Mouse (Mus musculus) megakaryocyte, embryonic 14.5 days (primary cell): ENCODE measurements around the gene Tatdn2. TPM values are rescaled to one million over a fixed set of nuclear protein-coding genes. Genes with fewer than 3 reads are reported as not detected.

Source experiments
- H3K27me3 ChIP-seq: replicated peaks from 2 replicates; pipeline ENCODE3; 2012; ENCODE audit warnings: inconsistent platforms
- H3K36me3 ChIP-seq: replicated peaks from 2 replicates; pipeline ENCODE3; 2012; ENCODE audit warnings: low read length, inconsistent platforms, mixed read lengths
- H3K4me1 ChIP-seq: 2 replicates; pipeline ENCODE4 v1.6.1; 2012; ENCODE audit warnings: inconsistent platforms
- H3K4me3 ChIP-seq: replicated peaks from 2 replicates; pipeline ENCODE3; 2012; ENCODE audit warnings: moderate library complexity, mild to moderate bottlenecking, inconsistent platforms
- H3K9me3 ChIP-seq: 2 replicates; pipeline ENCODE4 v1.6.1; 2012; ENCODE audit warnings: inconsistent platforms
- FLI1 ChIP-seq: IDR thresholded peaks from 2 replicates; pipeline ENCODE4 v1.6.1; 2012; ENCODE audit warnings: low read length, inconsistent platforms, mixed read lengths
- GATA1 ChIP-seq: IDR thresholded peaks from 3 replicates; pipeline ENCODE4 v1.6.1; 2012; ENCODE audit warnings: mixed read lengths, low read length, inconsistent platforms, borderline replicate concordance
- polyA plus RNA-seq: library from polyadenylated mRNA; stranded (reverse); fragments of >175 nt; gene quantifications from 2 replicates; pipeline ENCODE4 v1.2.3, GENCODE M21; 2012; ENCODE audit warnings: low replicate concordance; ENCODE audit not compliant: insufficient read depth

The Tatdn2 gene
- polyA plus RNA-seq, 1 experiment: 10.1 TPM

DNA sequence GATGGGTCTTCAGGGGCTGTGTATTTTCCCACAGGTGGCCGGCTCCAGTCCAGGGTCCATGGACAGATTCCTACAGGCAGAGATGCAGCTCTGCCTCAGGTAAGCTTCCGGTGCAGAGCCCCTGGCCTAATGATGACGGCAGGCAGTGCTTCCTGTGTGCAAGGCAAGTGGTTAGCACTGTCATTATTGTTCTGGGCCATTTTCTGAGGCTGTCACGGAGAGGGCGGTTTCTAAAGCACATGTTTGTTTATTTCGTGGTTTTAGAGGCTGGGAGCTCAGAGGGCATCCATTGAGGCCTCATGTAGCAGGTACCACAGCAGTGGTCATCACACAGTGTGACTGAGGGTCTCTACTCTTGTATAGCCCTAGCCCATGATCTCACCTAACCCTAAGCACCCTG is 23.9 kb upstream of the Tatdn2 start:
- Histone ChIP-seq H3K9me3 (peaks cover 12% of the 10 kb centered on the region), H3K4me3 (no peak overlapping the region), H3K27me3 (peaks cover 43% of the 10 kb centered on the region), H3K36me3 (peaks cover 18% of the 10 kb centered on the region), H3K4me1 (peaks cover 29% of the 10 kb centered on the region)
- no peak for TF ChIP-seq GATA1

DNA sequence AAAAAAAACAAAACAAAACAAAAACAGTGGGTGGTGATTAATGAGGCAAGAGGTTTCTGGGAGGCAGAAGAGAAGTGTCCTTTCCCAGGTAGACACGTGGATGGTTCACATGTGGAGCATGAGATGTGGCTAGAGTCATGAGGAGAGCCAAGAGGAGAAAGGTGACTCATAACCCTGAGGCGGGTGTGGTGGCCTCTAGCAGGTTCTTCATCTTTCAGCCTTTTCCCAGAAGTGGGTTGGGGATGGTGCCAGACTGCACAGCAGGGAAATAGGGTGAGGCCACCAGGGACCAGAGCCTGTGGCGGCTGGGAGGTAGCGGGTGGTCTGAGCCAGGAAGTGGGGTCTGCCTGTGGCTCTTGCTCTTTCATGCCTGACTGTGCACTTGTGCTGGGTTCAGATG is 21.6 kb upstream of the Tatdn2 start:
- no peak for TF ChIP-seq GATA1
- no peak for TF ChIP-seq FLI1

DNA sequence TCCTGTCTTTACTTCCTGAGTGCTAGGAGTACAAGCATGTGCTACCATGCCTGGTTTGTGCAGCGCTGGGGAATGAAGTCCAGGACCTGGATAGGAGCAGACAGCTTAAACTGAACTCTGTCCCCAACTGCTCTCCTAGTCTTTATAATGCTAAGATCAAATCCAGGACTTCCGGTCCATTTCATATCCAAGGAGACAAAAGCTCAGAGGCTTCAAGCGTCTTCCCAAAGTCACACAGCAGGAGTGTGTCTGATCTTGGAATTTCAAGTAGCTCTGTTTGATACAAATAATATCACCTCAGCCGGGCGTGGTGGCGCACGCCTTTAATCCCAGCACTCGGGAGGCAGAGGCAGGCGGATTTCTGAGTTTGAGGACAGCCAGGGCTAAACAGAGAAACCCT is 20.9 kb upstream of the Tatdn2 start:
- Histone ChIP-seq H3K9me3 (peaks cover 9% of the 10 kb centered on the region), H3K4me3 (no peak overlapping the region), H3K36me3 (peaks cover 13% of the 10 kb centered on the region), H3K27me3 (peaks cover 34% of the 10 kb centered on the region), H3K4me1 (peaks cover 25% of the 10 kb centered on the region)
- no peak for TF ChIP-seq GATA1
- TF ChIP-seq FLI1: no peak

More for the DNA sequence above, 21.6 kb upstream of the Tatdn2 start:
- peaks cover 12% of the 10 kb centered on the region for H3K9me3 ChIP-seq
- peaks cover 18% of the 10 kb centered on the region for H3K4me1 ChIP-seq
- H3K4me3 ChIP-seq: no peak overlapping the region
- H3K36me3 ChIP-seq: peaks cover 14% of the 10 kb centered on the region
- peaks cover 37% of the 10 kb centered on the region for H3K27me3 ChIP-seq

DNA sequence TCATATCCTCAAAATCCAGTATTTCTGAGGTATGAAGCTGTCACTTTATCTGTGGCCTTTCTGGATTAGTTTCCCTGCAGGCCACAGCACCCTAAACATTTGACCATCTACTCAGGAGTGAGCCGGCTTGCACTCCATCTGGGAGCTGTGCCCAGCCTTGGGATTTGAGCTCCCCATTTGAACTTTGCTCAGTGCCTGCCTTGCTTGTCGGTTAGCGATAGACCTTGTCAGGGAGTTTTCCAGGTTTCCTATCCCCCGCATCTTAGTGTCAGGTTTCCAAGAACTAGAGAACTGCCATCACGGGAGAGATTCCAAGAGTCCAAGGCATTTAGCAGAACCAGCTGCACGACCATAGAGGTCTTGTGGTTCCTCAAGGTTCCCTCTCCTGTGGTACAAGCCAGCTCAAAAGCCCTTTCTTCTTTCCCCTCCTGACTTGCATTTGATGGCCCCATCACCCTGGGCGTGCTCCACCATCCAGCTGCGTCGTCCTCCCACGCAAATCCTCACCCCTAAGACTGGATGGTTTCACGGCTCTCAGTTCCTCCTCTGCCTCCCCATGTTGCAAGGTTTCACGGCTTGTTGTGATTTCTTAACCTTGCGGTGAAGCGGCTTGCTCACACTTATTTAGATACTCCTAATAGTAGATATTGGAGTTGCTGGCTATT is 19.6 kb upstream of the Tatdn2 start:
- Histone ChIP-seq H3K27me3 (peaks cover 30% of the 10 kb centered on the region), H3K4me1 (peaks cover 33% of the 10 kb centered on the region), H3K4me3 (no peak overlapping the region), H3K9me3 (no peaks in the 10 kb centered on the region), H3K36me3 (peaks cover 5% of the 10 kb centered on the region)
- TF ChIP-seq FLI1: no peak
- no peak for TF ChIP-seq GATA1

DNA sequence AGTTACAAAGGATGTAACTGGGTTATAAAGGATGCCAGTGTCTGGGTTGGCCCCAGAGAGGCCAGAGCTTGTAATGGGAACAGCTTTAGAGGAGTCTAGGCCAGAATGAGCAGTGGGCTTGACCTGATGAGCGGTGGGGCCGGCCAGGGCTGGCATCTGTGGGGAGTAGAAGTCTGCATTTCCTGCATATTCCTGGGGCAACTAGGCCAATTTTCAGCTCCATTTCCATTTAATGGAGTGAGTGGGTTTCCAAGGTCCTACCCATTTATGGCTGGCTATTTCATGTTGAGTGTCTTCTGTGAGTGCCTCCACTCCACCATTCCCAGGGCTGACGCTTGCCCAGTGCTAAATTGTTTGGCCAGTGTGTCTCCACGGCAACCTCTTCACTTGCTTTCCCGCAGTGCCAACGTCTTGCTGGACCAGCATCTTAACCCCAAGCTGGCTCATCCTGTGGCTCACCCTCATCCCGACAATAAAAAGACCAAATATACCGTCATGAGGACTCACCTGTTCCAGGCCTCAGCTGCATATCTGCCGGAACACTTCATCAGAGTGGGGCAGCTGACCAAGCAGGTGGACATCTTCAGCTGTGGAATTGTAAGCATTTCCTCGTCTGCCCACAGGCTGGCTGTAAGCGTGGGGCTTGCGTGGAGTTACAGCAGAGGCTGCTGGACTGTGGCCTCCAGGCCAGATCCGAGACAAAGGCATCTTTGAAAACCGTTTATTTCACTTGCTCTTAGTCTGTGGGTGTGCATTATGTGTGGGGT is 18.4 kb upstream of the Tatdn2 start:
- Histone ChIP-seq H3K4me1 (peaks cover 32% of the 10 kb centered on the region), H3K4me3 (no peak overlapping the region), H3K36me3 (no peaks in the 10 kb centered on the region), H3K27me3 (peaks cover 26% of the 10 kb centered on the region), H3K9me3 (no peaks in the 10 kb centered on the region)
- no peak for TF ChIP-seq FLI1
- no peak for TF ChIP-seq GATA1

DNA sequence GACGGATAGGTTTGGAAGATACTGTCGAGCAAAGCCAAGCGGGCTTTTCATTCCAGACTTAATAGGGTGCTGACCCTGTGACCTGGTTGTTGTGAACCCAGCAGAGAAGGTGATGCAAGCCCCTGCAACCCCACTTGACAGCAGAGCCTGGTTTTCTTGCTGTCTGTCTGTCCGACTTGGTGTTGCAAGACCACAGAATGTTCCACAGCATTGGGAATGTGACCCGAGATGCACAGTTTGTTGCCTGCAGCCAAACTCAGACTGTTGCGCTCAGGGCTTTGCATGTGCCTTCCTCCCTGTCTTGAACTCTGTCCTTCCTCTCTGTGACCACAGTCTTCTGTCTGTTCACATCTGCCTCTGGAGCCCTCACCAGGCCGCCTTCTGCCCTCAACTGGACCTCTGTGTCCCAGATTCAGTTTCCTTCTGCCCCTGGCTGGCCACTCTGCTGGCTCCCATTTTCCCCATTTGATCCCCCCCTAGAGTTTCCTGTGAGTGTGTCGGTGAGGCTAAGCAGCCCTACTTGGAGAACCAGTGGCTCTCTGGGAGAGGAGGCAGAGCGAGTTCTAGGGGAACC is 16.8 kb upstream of the Tatdn2 start:
- Histone ChIP-seq H3K36me3 (no peaks in the 10 kb centered on the region), H3K27me3 (peaks cover 19% of the 10 kb centered on the region), H3K4me3 (peak overlapping the region; percentile 4), H3K4me1 (peaks cover 33% of the 10 kb centered on the region), H3K9me3 (no peaks in the 10 kb centered on the region)
- TF ChIP-seq GATA1: no peak
- no peak for TF ChIP-seq FLI1

DNA sequence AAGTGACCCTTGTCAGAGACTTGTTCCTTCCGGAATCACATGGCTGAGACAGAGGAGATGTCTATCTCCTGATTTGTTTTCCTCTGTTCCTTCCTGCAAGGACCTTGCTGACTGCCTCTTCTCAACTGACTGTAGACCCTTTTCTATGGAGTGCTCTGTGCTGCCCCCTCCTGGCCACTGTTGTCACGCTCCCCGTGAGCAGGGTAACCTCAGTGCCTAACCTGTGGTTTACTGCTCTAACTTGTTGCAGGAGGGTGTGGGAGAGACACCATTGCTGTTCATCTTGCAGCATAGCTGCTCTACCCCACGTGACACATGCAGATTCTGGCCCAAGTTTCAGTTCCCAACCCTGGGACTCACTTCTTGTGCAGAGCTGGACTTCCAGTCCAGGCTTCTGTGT is 15.6 kb upstream of the Tatdn2 start:
- peaks cover 19% of the 10 kb centered on the region for H3K27me3 ChIP-seq
- H3K36me3 ChIP-seq: no peaks in the 10 kb centered on the region
- H3K4me3 ChIP-seq: peak overlapping the region; percentile 69
- TF ChIP-seq FLI1: no peak
- TF ChIP-seq GATA1: no peak
- H3K9me3 ChIP-seq: no peaks in the 10 kb centered on the region
- peaks cover 35% of the 10 kb centered on the region for H3K4me1 ChIP-seq

DNA sequence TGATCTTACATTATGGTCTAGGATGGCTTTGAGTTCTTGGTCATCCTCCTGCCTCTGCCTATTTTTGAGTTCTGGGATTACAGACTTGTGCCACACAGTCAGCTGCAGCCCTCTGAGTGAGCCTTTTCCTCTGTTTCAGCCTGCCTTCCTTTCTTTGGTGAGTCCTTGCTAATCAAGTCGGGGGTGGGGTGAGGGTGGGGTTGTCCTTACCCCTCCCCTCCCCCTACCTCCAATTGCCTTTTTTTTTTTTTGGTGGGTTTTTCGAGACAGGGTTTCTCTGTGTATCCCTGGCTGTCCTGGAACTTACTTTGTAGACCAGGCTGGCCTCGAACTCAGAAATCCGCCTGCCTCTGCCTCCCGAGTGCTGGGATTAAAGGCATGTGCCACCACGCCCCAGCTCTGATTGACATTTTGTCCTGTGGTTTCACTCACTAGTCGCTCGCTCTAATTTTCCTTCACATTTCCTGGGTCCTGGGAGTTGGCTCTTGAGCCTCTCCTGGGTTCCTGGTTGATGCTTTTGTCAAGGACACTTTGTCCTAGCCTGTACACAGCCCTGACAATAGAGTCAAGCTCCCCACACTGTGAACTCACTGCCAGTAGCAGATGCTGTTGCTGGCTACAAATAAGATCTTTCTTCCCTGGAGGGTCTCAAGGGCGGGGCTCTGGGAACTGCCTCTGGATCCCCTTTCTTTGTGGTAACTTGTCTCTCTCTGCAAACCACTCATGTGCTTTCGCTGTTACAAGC is 13.6 kb upstream of the Tatdn2 start:
- Histone ChIP-seq H3K4me1 (peaks cover 41% of the 10 kb centered on the region), H3K4me3 (no peak overlapping the region), H3K27me3 (peaks cover 7% of the 10 kb centered on the region), H3K9me3 (no peaks in the 10 kb centered on the region), H3K36me3 (no peaks in the 10 kb centered on the region)
- TF ChIP-seq FLI1: no peak
- no peak for TF ChIP-seq GATA1

DNA sequence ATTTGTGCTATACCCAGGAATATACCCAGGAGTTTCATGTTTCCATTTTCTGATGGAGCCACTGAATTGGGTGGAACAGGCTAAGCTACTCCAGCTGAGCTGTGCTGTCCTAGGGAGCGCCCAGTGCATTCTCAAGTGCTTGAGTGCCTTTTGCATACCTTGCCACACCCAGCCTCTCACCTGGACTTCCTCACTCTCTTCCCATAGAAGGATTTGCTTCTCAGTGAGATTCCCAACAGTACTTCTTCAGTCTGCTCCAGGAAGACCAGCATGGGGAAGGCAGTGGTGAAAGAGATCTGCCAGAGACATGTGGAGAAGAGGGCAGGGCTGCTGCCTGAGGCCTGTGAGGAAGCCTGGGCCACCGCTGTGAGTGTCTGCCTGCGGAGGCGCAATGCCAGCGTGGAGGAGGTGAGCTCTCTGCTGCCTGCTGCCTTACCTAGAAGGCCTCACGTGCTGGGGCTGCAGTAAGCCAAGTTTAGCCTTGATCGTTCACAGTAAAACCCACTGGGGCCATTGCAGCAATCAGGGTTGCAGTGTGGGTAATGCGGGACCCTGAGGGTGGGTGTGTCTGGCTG is 10.2 kb upstream of the Tatdn2 start:
- TF ChIP-seq FLI1 (no peak), GATA1 (no peak)

More for the DNA sequence above, 10.2 kb upstream of the Tatdn2 start:
- peaks cover 48% of the 10 kb centered on the region for H3K4me1 ChIP-seq
- no peaks in the 10 kb centered on the region for H3K27me3 ChIP-seq
- H3K4me3 ChIP-seq: no peak overlapping the region
- H3K36me3 ChIP-seq: no peaks in the 10 kb centered on the region
- H3K9me3 ChIP-seq: no peaks in the 10 kb centered on the region
